Mouse (Mus musculus) lung, embryonic 15.5 days (tissue): ENCODE results near the gene Lcor. TPM values are rescaled to one million over a fixed set of nuclear protein-coding genes. Genes with fewer than 3 reads are reported as not detected.

Experiments used
- ATAC-seq: fragments of 200-750 bp; cut with Nextera tagmentation; 2 replicates; pipeline ENCODE4 v1.8.0; 2017; ENCODE audit warnings: moderate number of reproducible peaks, borderline replicate concordance; ENCODE audit not compliant: low FRiP score, low TSS enrichment; ENCODE audit errors: extremely low read depth
- H3K27ac ChIP-seq: fragments of 300-500 bp; sonication (generic); 2 replicates; pipeline ENCODE4 v1.5.1; 2015; ENCODE audit warnings: moderate library complexity, mild to moderate bottlenecking, inconsistent platforms
- H3K27me3 ChIP-seq: fragments of 300-500 bp; sonication (generic); 2 replicates; pipeline ENCODE4 v1.6.1; 2015; ENCODE audit warnings: inconsistent platforms
- H3K36me3 ChIP-seq: fragments of 300-500 bp; sonication (generic); 2 replicates; pipeline ENCODE4 v1.6.1; 2015; ENCODE audit warnings: inconsistent platforms
- H3K4me1 ChIP-seq: fragments of 300-500 bp; sonication (generic); 2 replicates; pipeline ENCODE4 v1.6.1; 2015; ENCODE audit warnings: inconsistent platforms
- H3K4me2 ChIP-seq: fragments of 300-500 bp; sonication (generic); 2 replicates; pipeline ENCODE4 v1.6.1; 2015; ENCODE audit warnings: inconsistent platforms, mild to moderate bottlenecking, moderate library complexity
- H3K4me3 ChIP-seq: fragments of 300-500 bp; sonication (generic); 2 replicates; pipeline ENCODE4 v1.5.1; 2015; ENCODE audit warnings: mild to moderate bottlenecking, inconsistent platforms
- H3K9ac ChIP-seq: fragments of 300-500 bp; sonication (generic); 2 replicates; pipeline ENCODE4 v1.6.1; 2015; ENCODE audit warnings: inconsistent platforms
- H3K9me3 ChIP-seq: fragments of 300-500 bp; sonication (generic); 2 replicates; pipeline ENCODE4 v1.6.1; 2016; ENCODE audit warnings: inconsistent platforms
- WGBS: fragments of 180-500 bp; shearing (Covaris S2); methylation state at CpG from one replicate; pipeline ENCODE4 v1.1.7; 2015; 5-methylcytosine and 5-hydroxymethylcytosine counted together
- polyA plus RNA-seq: library from polyadenylated mRNA; unstranded; fragments of >200 nt; fragmentation: Nextera tagmentation; extraction: Ambion mirVana; gene quantifications from 2 replicates; pipeline ENCODE4 v1.2.1, GENCODE M21; 2015

Gene Lcor
- polyA plus RNA-seq, 1 experiment from 2014 or later, result 12.5 TPM

GRCm38 (mm10) chr19:41579311-41579920, 97.0 kb downstream of the Lcor start:
- WGBS, result 77% methylated on average over 4 of the region's 4 CpGs
- H3K27me3 ChIP-seq, result no peaks in the 10 kb centered on the region

GRCm38 (mm10) chr19:41581706-41582420, 99.4 kb downstream of the Lcor start, which contains the start of gene Gm340:
Gm340 (plus strand) TSS chr19:41582370.
- 93% methylated on average over 23 of the region's 23 CpGs for WGBS
- Histone ChIP-seq H3K9ac (no peak within 1 kb of the TSS), H3K36me3 (peaks cover 17% of the 10 kb centered on the region; the same call in 1 of the 2 replicates), H3K27ac (no peak within 1 kb of the TSS), H3K4me3 (no peak within 1 kb of the TSS), H3K9me3 (no peaks in the 10 kb centered on the region), H3K27me3 (no peaks in the 10 kb centered on the region), H3K4me1 (no peaks in the 10 kb centered on the region), H3K4me2 (no peak within 1 kb of the TSS)
- ATAC-seq, result no peak

More at GRCm38 (mm10) chr19:41579311-41579920, 97.0 kb downstream of the Lcor start:
- Histone ChIP-seq H3K4me2 (no peak overlapping the region), H3K36me3 (peaks cover 17% of the 10 kb centered on the region; the same call in 1 of the 2 replicates), H3K4me3 (no peak overlapping the region), H3K9me3 (no peaks in the 10 kb centered on the region), H3K27ac (no peak overlapping the region), H3K9ac (no peak overlapping the region), H3K4me1 (no peaks in the 10 kb centered on the region)
- ATAC-seq, result no peak

GRCm38 (mm10) chr19:41582918-41583514, 100.6 kb downstream of the Lcor start:
- Histone ChIP-seq H3K36me3 (peaks cover 17% of the 10 kb centered on the region; the same call in 1 of the 2 replicates), H3K9me3 (no peaks in the 10 kb centered on the region), H3K4me3 (no peak overlapping the region), H3K4me1 (no peaks in the 10 kb centered on the region), H3K27ac (no peak overlapping the region), H3K9ac (no peak overlapping the region), H3K27me3 (no peaks in the 10 kb centered on the region), H3K4me2 (no peak overlapping the region)
- ATAC-seq, result no peak
- 95% methylated on average over 5 of the region's 5 CpGs for WGBS

- H3K9ac ChIP-seq, result no peak overlapping the region
- H3K9me3 ChIP-seq, result no peaks in the 10 kb centered on the region
- ATAC-seq, result no peak
- H3K4me1 ChIP-seq, result no peaks in the 10 kb centered on the region
- H3K27me3 ChIP-seq, result no peaks in the 10 kb centered on the region
- peaks cover 17% of the 10 kb centered on the region; the same call in 1 of the 2 replicates for H3K36me3 ChIP-seq
- no peak overlapping the region for H3K27ac ChIP-seq
- 74% methylated on average over 10 of the region's 10 CpGs for WGBS
- no peak overlapping the region for H3K4me3 ChIP-seq
- no peak overlapping the region for H3K4me2 ChIP-seq
Measured at GRCm38 (mm10) chr19:41586752-41587151, 104.3 kb downstream of the Lcor start.

- Histone ChIP-seq H3K9ac (no peak overlapping the region), H3K9me3 (no peaks in the 10 kb centered on the region), H3K36me3 (peaks cover 11% of the 10 kb centered on the region; the same call in 1 of the 2 replicates), H3K4me1 (no peaks in the 10 kb centered on the region), H3K27ac (no peak overlapping the region), H3K27me3 (no peaks in the 10 kb centered on the region), H3K4me2 (no peak overlapping the region), H3K4me3 (no peak overlapping the region)
- no peak for ATAC-seq
- 88% methylated on average over 20 of the region's 20 CpGs for WGBS
Measured at GRCm38 (mm10) chr19:41587431-41588222, 105.2 kb downstream of the Lcor start.

- no peak overlapping the region for H3K4me3 ChIP-seq
- H3K36me3 ChIP-seq, result peaks cover under 1% of the 10 kb centered on the region; the same call in 1 of the 2 replicates
- H3K27ac ChIP-seq, result no peak overlapping the region
- H3K27me3 ChIP-seq, result no peaks in the 10 kb centered on the region
- H3K9me3 ChIP-seq, result no peaks in the 10 kb centered on the region
- no peak overlapping the region for H3K4me2 ChIP-seq
- H3K9ac ChIP-seq, result no peak overlapping the region
- ATAC-seq, result no peak
- no peaks in the 10 kb centered on the region for H3K4me1 ChIP-seq
- WGBS, result 84% methylated on average over 7 of the region's 7 CpGs
Measured at GRCm38 (mm10) chr19:41589026-41589425, 106.6 kb downstream of the Lcor start.

GRCm38 (mm10) chr19:41589681-41590080, 107.2 kb downstream of the Lcor start:
- WGBS, result 79% methylated on average over 8 of the region's 8 CpGs

GRCm38 (mm10) chr19:41591808-41592207, 109.4 kb downstream of the Lcor start:
- H3K27ac ChIP-seq, result no peak overlapping the region
- H3K4me3 ChIP-seq, result no peak overlapping the region
- H3K9ac ChIP-seq, result no peak overlapping the region
- no peak for ATAC-seq
- H3K9me3 ChIP-seq, result no peaks in the 10 kb centered on the region
- H3K27me3 ChIP-seq, result no peaks in the 10 kb centered on the region
- H3K36me3 ChIP-seq, result no peaks in the 10 kb centered on the region
- WGBS, result 69% methylated on average over 12 of the region's 12 CpGs
- H3K4me2 ChIP-seq, result no peak overlapping the region
- no peaks in the 10 kb centered on the region for H3K4me1 ChIP-seq

More at GRCm38 (mm10) chr19:41589681-41590080, 107.2 kb downstream of the Lcor start:
- Histone ChIP-seq H3K27me3 (no peaks in the 10 kb centered on the region), H3K4me3 (no peak overlapping the region), H3K9me3 (no peaks in the 10 kb centered on the region), H3K27ac (no peak overlapping the region), H3K9ac (no peak overlapping the region), H3K4me2 (no peak overlapping the region), H3K4me1 (no peaks in the 10 kb centered on the region), H3K36me3 (no peaks in the 10 kb centered on the region; the same call in 1 of the 2 replicates)
- ATAC-seq, result no peak

- H3K9me3 ChIP-seq, result no peaks in the 10 kb centered on the region
- H3K4me2 ChIP-seq, result no peak overlapping the region
- no peak for ATAC-seq
- H3K27me3 ChIP-seq, result no peaks in the 10 kb centered on the region
- H3K4me3 ChIP-seq, result no peak overlapping the region
- H3K9ac ChIP-seq, result no peak overlapping the region
- H3K4me1 ChIP-seq, result peaks cover 5% of the 10 kb centered on the region; the same call in 1 of the 2 replicates
- H3K27ac ChIP-seq, result no peak overlapping the region
- H3K36me3 ChIP-seq, result no peaks in the 10 kb centered on the region
- WGBS, result 55% methylated on average over 6 of the region's 6 CpGs
Measured at GRCm38 (mm10) chr19:41597170-41597894, 114.9 kb downstream of the Lcor start.

GRCm38 (mm10) chr19:41600647-41601046, 118.2 kb downstream of the Lcor start:
- no peak overlapping the region for H3K9ac ChIP-seq
- H3K27me3 ChIP-seq, result no peaks in the 10 kb centered on the region
- WGBS, result 50% methylated on average over 9 of the region's 11 CpGs
- no peak overlapping the region for H3K4me3 ChIP-seq
- H3K9me3 ChIP-seq, result no peaks in the 10 kb centered on the region
- peaks cover 5% of the 10 kb centered on the region; the same call in 1 of the 2 replicates for H3K4me1 ChIP-seq
- ATAC-seq, result no peak
- H3K36me3 ChIP-seq, result no peaks in the 10 kb centered on the region
- no peak overlapping the region for H3K27ac ChIP-seq
- no peak overlapping the region for H3K4me2 ChIP-seq
